Mouse (Mus musculus): ENCODE data around the gene Nfkb1. TPM values are rescaled to one million over a fixed set of nuclear protein-coding genes. Genes with fewer than 3 reads are reported as not detected.

The Nfkb1 gene
- total and polyA plus RNA-seq, 3 experiments: 271 to 369 (median 346) TPM

GRCm38 (mm10) chr3:135628706-135629169 lies 62.6 kb downstream of the Nfkb1 start:
- H3K27ac ChIP-seq (ENCODE audit: insufficient read depth, low read depth): peak overlapping the region; percentile 92
- peak overlapping the region; percentile 52 for H3K4me2 ChIP-seq (ENCODE audit: insufficient read depth, low read depth, poor library complexity, severe bottlenecking)
- DNase-seq (ENCODE audit: extremely low read depth): peak; percentile 100
- H3K27me3 ChIP-seq (replicated peaks): no peaks in the 10 kb centered on the region
- 0 out of 2 replicates have a peak, but pooled peaks cover 2% of the 10 kb centered on the region for H3K79me2 ChIP-seq (replicated peaks; ENCODE audit: control insufficient read depth, extremely low read depth, insufficient read depth, poor library complexity, severe bottlenecking)
- dilution Hi-C loops (cut with MboI; ENCODE audit: extremely low pct_ligation_motif_present, extremely low pct_unique_long_range_greater_than_20kb, low sequenced_read_pairs): no loop called here
- in situ Hi-C loops (cut with MboI; ENCODE audit: low pct_ligation_motif_present, low pct_unique_long_range_greater_than_20kb, low sequenced_read_pairs): loop anchor here (5.0 kb wide), 1 partner anchor 74 kb away; no protein-coding TSS in a partner anchor
- H3K4me1 ChIP-seq (ENCODE audit: control insufficient read depth in 1 of 2, insufficient read depth in 2 of 2): peaks cover 42 to 96% of the 10 kb centered on the region in 2 experiments
- H3K9ac ChIP-seq (ENCODE audit: insufficient read depth, low read depth): peak overlapping the region; percentile 42
- H3K36me3 ChIP-seq (replicated peaks in 1 of 2; ENCODE audit: control insufficient read depth in 1 of 2, insufficient read depth in 1 of 2, low read length in 1 of 2): peaks cover 33 to 75% of the 10 kb centered on the region in 2 experiments
- peak overlapping the region in 1 of 3 experiments; percentile 4 for H3K4me3 ChIP-seq (replicated peaks in 1 of 3; ENCODE audit: low read depth in 2 of 3, low read length in 2 of 3, poor library complexity in 1 of 3)
- TF ChIP-seq EP300 (IDR thresholded peaks at IDR 0.05; ENCODE audit: low read length): peak; percentile 99
- TF ChIP-seq USF1 (IDR thresholded peaks at IDR 0.05; ENCODE audit: low read depth, low read length): peak; percentile 97
- TF ChIP-seq CHD2 (IDR thresholded peaks at IDR 0.05; ENCODE audit: low read length): peak; percentile 89; the same call in 1 of the 2 replicates
- peak; percentile 100 for TF ChIP-seq IRF4 (IDR thresholded peaks at IDR 0.05; ENCODE audit: low read depth, low read length)
- peak; percentile 15 for TF ChIP-seq RAD21 (IDR thresholded peaks at IDR 0.05; ENCODE audit: low read depth, low read length)
- TF ChIP-seq MYC (IDR thresholded peaks at IDR 0.05; ENCODE audit: low read depth, low read length): peak; percentile 93
- peak; percentile 58 for TF ChIP-seq POLR2A (IDR thresholded peaks at IDR 0.05; ENCODE audit: low read depth, low read length)
- TF ChIP-seq ZMIZ1 (IDR thresholded peaks at IDR 0.05; ENCODE audit: low read depth, low read length): no peak; the same call in 1 of the 2 replicates
- TF ChIP-seq TCF12 (IDR thresholded peaks at IDR 0.05; ENCODE audit: low read depth, low read length): peak; percentile 99
- no peak for TF ChIP-seq UBTF (IDR thresholded peaks at IDR 0.05; ENCODE audit: low read depth, low read length)
- TF ChIP-seq NRF1 (IDR thresholded peaks at IDR 0.05; ENCODE audit: low read depth, low read length): no peak
- no peak for TF ChIP-seq ZC3H11A (IDR thresholded peaks at IDR 0.05; ENCODE audit: low read depth, low read length)
- TF ChIP-seq HCFC1 (IDR thresholded peaks at IDR 0.05; ENCODE audit: low read depth, low read length): peak; percentile 25
- no peak for TF ChIP-seq PAX5 (IDR thresholded peaks at IDR 0.05; ENCODE audit: low read length)
- TF ChIP-seq TBP (conservative IDR thresholded peaks at IDR 0.05; ENCODE audit: low read depth, low read length): peak; percentile 77
- TF ChIP-seq ZKSCAN1 (IDR thresholded peaks at IDR 0.05; ENCODE audit: borderline replicate concordance, low read depth, low read length): no peak
- peak; percentile 27 for TF ChIP-seq SMC3 (IDR thresholded peaks at IDR 0.05; ENCODE audit: low read depth, low read length)
- TF ChIP-seq CHD1 (IDR thresholded peaks at IDR 0.05; ENCODE audit: low read depth, low read length): no peak
- TF ChIP-seq BHLHE40 (IDR thresholded peaks at IDR 0.05; ENCODE audit: low read depth, low read length): peak; percentile 98
- no peak for TF ChIP-seq NELFE (IDR thresholded peaks at IDR 0.05; ENCODE audit: low read depth, low read length)
- no peak for TF ChIP-seq KAT2A (IDR thresholded peaks at IDR 0.05; ENCODE audit: insufficient replicate concordance, low read length)
- peak; percentile 97 for TF ChIP-seq RCOR1 (conservative IDR thresholded peaks at IDR 0.05; ENCODE audit: low read depth, low read length)
- TF ChIP-seq POLR2AphosphoS2 (IDR thresholded peaks at IDR 0.05; ENCODE audit: low read depth, low read length): no peak
- peak; percentile 81; the same call in 1 of the 2 replicates for TF ChIP-seq E2F4 (IDR thresholded peaks at IDR 0.05; ENCODE audit: insufficient replicate concordance, low read depth, low read length)
- TF ChIP-seq JUND (conservative IDR thresholded peaks at IDR 0.05; ENCODE audit: low read depth, low read length): peak; percentile 43; the same call in 1 of the 2 replicates
- TF ChIP-seq JUN (IDR thresholded peaks at IDR 0.05; ENCODE audit: insufficient read depth, low read depth, low read length): peak; percentile 71; the same call in 1 of the 2 replicates
- peak; percentile 82 for TF ChIP-seq MAFK (IDR thresholded peaks at IDR 0.05; ENCODE audit: insufficient replicate concordance, low read length)
- peak; percentile 98 for TF ChIP-seq USF2 (conservative IDR thresholded peaks at IDR 0.05; ENCODE audit: low read depth, low read length)
- TF ChIP-seq ELF1 (IDR thresholded peaks at IDR 0.05; ENCODE audit: low read depth, low read length): peak; percentile 46; the same call in 1 of the 2 replicates
- no peak for TF ChIP-seq CTCF (conservative IDR thresholded peaks at IDR 0.05 in 1 of 2, IDR thresholded peaks at IDR 0.05 in 1 of 2; ENCODE audit: low read depth in 2 of 2, low read length in 2 of 2)
- TF ChIP-seq MAZ (IDR thresholded peaks at IDR 0.05; ENCODE audit: low read depth, low read length): no peak; the same call in 1 of the 2 replicates
- peak; percentile 95 for TF ChIP-seq ETS1 (conservative IDR thresholded peaks at IDR 0.05; ENCODE audit: low read depth, low read length)
- TF ChIP-seq ZNF384 (IDR thresholded peaks at IDR 0.05; ENCODE audit: low read depth, low read length): peak; percentile 82
- TF ChIP-seq GABPA (IDR thresholded peaks at IDR 0.05; ENCODE audit: insufficient replicate concordance, low read depth, low read length): no peak
- peak; percentile 78 for TF ChIP-seq MAX (IDR thresholded peaks at IDR 0.05; ENCODE audit: low read length)
- peak; percentile 96 for TF ChIP-seq MEF2A (IDR thresholded peaks at IDR 0.05; ENCODE audit: borderline replicate concordance, low read depth, low read length)
- TF ChIP-seq MXI1 (IDR thresholded peaks at IDR 0.05; ENCODE audit: low read depth, low read length): peak; percentile 38; the same call in 1 of the 2 replicates
- peak; percentile 96 for TF ChIP-seq SIN3A (IDR thresholded peaks at IDR 0.05; ENCODE audit: low read length)
- H3K9me3 ChIP-seq (replicated peaks; ENCODE audit: low read length): no peaks in the 10 kb centered on the region

All from CH12.LX (cell line).